20 mouse cellular contexts compared by ENCODE assay signal in genomic region chr10:56439638-56440037, GRCm38 (mm10).
DNase-seq lines count a peak whose midpoint lies in the region; ATAC-seq and TF ChIP-seq lines count a peak whose summit lies in the region.
"Had no signal": no experiment of that assay in that cellular context is flagged by ENCODE, and none has a peak within 500 bp of the region (broad histone marks: within the 10 kb centered on the region; RNA-seq: fewer than 3 reads in every experiment).

No protein-coding gene starts in this region.

- DNase-seq in stomach, postnatal 0 days (ENCODE audit: low spot score): no peak
- DNase-seq in forebrain, embryonic 14.5 days (ENCODE audit: low spot score): no peak
- DNase-seq in retina, postnatal 1 day: no peak
- DNase-seq: cerebellum, adult 11-12 months; cerebellum, postnatal 10 days; gastrocnemius, postnatal 36 days; heart, adult 2 months; kidney, postnatal 25 days; midbrain, embryonic 14.5 days; thymus, adult 18-20 months; thymus, postnatal 4 days had no signal

- no peak for TF ChIP-seq EP300 in stomach, postnatal 0 days (optimal IDR thresholded peaks at IDR 0.05)

- H3K27me3 ChIP-seq in stomach, embryonic 14.5 days (ENCODE audit: control insufficient read depth, insufficient read depth, low read length): no peaks in the 10 kb centered on the region
- no peaks in the 10 kb centered on the region for H3K27me3 ChIP-seq in stomach, postnatal 0 days (ENCODE audit: control insufficient read depth, insufficient read depth, low read length)
- H3K27me3 ChIP-seq in liver, embryonic 12.5 days (replicated peaks): no peaks in the 10 kb centered on the region
- no peaks in the 10 kb centered on the region for H3K27me3 ChIP-seq in forebrain, embryonic 14.5 days (replicated peaks; ENCODE audit: control insufficient read depth, insufficient read depth, low read length)
- H3K27me3 ChIP-seq: forebrain, embryonic 12.5 days; neural tube, embryonic 12.5 days had no signal

- no peaks in the 10 kb centered on the region for H3K36me3 ChIP-seq in stomach, embryonic 14.5 days (ENCODE audit: control insufficient read depth, insufficient read depth, low read length)
- H3K36me3 ChIP-seq in stomach, postnatal 0 days (ENCODE audit: control insufficient read depth, insufficient read depth, low read length): no peaks in the 10 kb centered on the region
- H3K36me3 ChIP-seq in liver, embryonic 12.5 days: no peaks in the 10 kb centered on the region
- H3K36me3 ChIP-seq in forebrain, embryonic 14.5 days (ENCODE audit: control insufficient read depth, insufficient read depth, low read length): no peaks in the 10 kb centered on the region
- H3K36me3 ChIP-seq: forebrain, embryonic 12.5 days; neural tube, embryonic 12.5 days had no signal

- H3K27ac ChIP-seq in stomach, embryonic 14.5 days (ENCODE audit: low read length): no peak overlapping the region
- no peak overlapping the region for H3K27ac ChIP-seq in stomach, postnatal 0 days (replicated peaks)
- no peak overlapping the region for H3K27ac ChIP-seq in liver, embryonic 12.5 days
- no peak overlapping the region for H3K27ac ChIP-seq in forebrain, embryonic 14.5 days (ENCODE audit: low read depth, low read length)
- H3K27ac ChIP-seq: forebrain, embryonic 12.5 days; heart, adult 2 months; layer of hippocampus, adult 2 months; macrophage; neural tube, embryonic 12.5 days had no signal

- no peak overlapping the region for H3K9ac ChIP-seq in stomach, embryonic 14.5 days (replicated peaks; ENCODE audit: low read depth, low read length)
- no peak overlapping the region for H3K9ac ChIP-seq in stomach, postnatal 0 days (ENCODE audit: low read length)
- no peak overlapping the region for H3K9ac ChIP-seq in liver, embryonic 12.5 days
- no peak overlapping the region for H3K9ac ChIP-seq in forebrain, embryonic 14.5 days (ENCODE audit: low read length)
- H3K9ac ChIP-seq: forebrain, embryonic 12.5 days; neural tube, embryonic 12.5 days had no signal

- no peak overlapping the region for H3K4me3 ChIP-seq in stomach, embryonic 14.5 days (ENCODE audit: low read depth, low read length)
- no peak overlapping the region for H3K4me3 ChIP-seq in stomach, postnatal 0 days (ENCODE audit: low read depth, low read length)
- H3K4me3 ChIP-seq in liver, embryonic 12.5 days: no peak overlapping the region
- H3K4me3 ChIP-seq in forebrain, embryonic 14.5 days (ENCODE audit: low read depth, low read length): no peak overlapping the region
- H3K4me3 ChIP-seq: forebrain, embryonic 12.5 days; heart, adult 2 months; layer of hippocampus, adult 2 months; neural tube, embryonic 12.5 days had no signal

- WGBS in stomach, embryonic 14.5 days: 38% methylated on average over 4 of the region's 4 CpGs
- WGBS in stomach, postnatal 0 days: 35% methylated on average over 4 of the region's 4 CpGs
- WGBS in liver, embryonic 12.5 days (ENCODE audit: insufficient replicate concordance): 41% methylated on average over 4 of the region's 4 CpGs
- 87% methylated on average over 4 of the region's 4 CpGs for WGBS in forebrain, embryonic 14.5 days

- H3K4me1 ChIP-seq in stomach, embryonic 14.5 days (ENCODE audit: control insufficient read depth, insufficient read depth, low read length): no peaks in the 10 kb centered on the region; the same call in 1 of the 2 replicates
- H3K4me1 ChIP-seq in stomach, postnatal 0 days (replicated peaks; ENCODE audit: control insufficient read depth, insufficient read depth): no peaks in the 10 kb centered on the region
- peaks cover 8% of the 10 kb centered on the region for H3K4me1 ChIP-seq in liver, embryonic 12.5 days
- H3K4me1 ChIP-seq in forebrain, embryonic 14.5 days (ENCODE audit: control insufficient read depth, insufficient read depth, low read length): no peaks in the 10 kb centered on the region
- H3K4me1 ChIP-seq: forebrain, embryonic 12.5 days; neural tube, embryonic 12.5 days had no signal

- H3K9me3 ChIP-seq in stomach, embryonic 14.5 days (ENCODE audit: control insufficient read depth, low read depth, low read length): no peaks in the 10 kb centered on the region
- H3K9me3 ChIP-seq in stomach, postnatal 0 days (ENCODE audit: control insufficient read depth, low read length): no peaks in the 10 kb centered on the region
- no peaks in the 10 kb centered on the region for H3K9me3 ChIP-seq in liver, embryonic 12.5 days (replicated peaks)
- H3K9me3 ChIP-seq in forebrain, embryonic 14.5 days (replicated peaks; ENCODE audit: control insufficient read depth, low read length): no peaks in the 10 kb centered on the region
- H3K9me3 ChIP-seq: forebrain, embryonic 12.5 days; neural tube, embryonic 12.5 days had no signal

- no peak for TF ChIP-seq CTCF in stomach, postnatal 0 days (IDR thresholded peaks at IDR 0.05; ENCODE audit: low read depth)

- 0 out of 2 replicates have a peak, but pooled peaks have one; percentile 53 for ATAC-seq in stomach, embryonic 14.5 days (ENCODE audit: insufficient number of reproducible peaks, insufficient read depth, low FRiP score, low read depth)
- no peak for ATAC-seq in stomach, postnatal 0 days (ENCODE audit: low FRiP score, low TSS enrichment)
- peak; percentile 75 for ATAC-seq in liver, embryonic 12.5 days
- ATAC-seq in megakaryocyte, adult 5-6 weeks (ENCODE audit: poor library complexity, severe bottlenecking): 0 out of 2 replicates have a peak, but pooled peaks have one; percentile 24
- no peak for ATAC-seq in forebrain, embryonic 14.5 days
- ATAC-seq in activated CD4-positive, CD25-positive, alpha-beta regulatory T cell, adult 4 months: no peak
- ATAC-seq: intestine, postnatal 0 days had no signal

- no peak overlapping the region for H3K4me2 ChIP-seq in stomach, embryonic 14.5 days (replicated peaks; ENCODE audit: low read depth, low read length)
- H3K4me2 ChIP-seq in stomach, postnatal 0 days (replicated peaks; ENCODE audit: low read depth): no peak overlapping the region
- H3K4me2 ChIP-seq in liver, embryonic 12.5 days: no peak overlapping the region
- H3K4me2 ChIP-seq in forebrain, embryonic 14.5 days (ENCODE audit: low read length): no peak overlapping the region
- H3K4me2 ChIP-seq: forebrain, embryonic 12.5 days; neural tube, embryonic 12.5 days had no signal

Comparison
In these comparisons a context has a peak if more than half of its experiments do, and no peak if none do; other contexts are left out.
1. ATAC-seq: peak in stomach, embryonic 14.5 days (single experiment), liver, embryonic 12.5 days (single experiment) and megakaryocyte, adult 5-6 weeks (single experiment); none in stomach, postnatal 0 days (single experiment), forebrain, embryonic 14.5 days (single experiment) and activated CD4-positive, CD25-positive, alpha-beta regulatory T cell, adult 4 months (single experiment).